Mouse (Mus musculus) midbrain, embryonic 12.5 days (tissue): ENCODE results near the gene Dalrd3. TPM values are rescaled to one million over a fixed set of nuclear protein-coding genes. Genes with fewer than 3 reads are reported as not detected.
A peak's percentile ranks its signal among the peaks of the same experiment; 100 is the strongest.

Experiments used
- ATAC-seq: fragments of 200-750 bp; cut with Nextera tagmentation; 2 replicates; pipeline ENCODE4 v1.8.0; 2017; ENCODE audit warnings: low read depth, moderate TSS enrichment, moderate library complexity; ENCODE audit not compliant: low FRiP score
- H3K27ac ChIP-seq: fragments of 300-500 bp; sonication (generic); replicated peaks from 2 replicates; pipeline ENCODE4 v1.5.1; 2016; ENCODE audit warnings: mild to moderate bottlenecking
- H3K27me3 ChIP-seq: fragments of 300-500 bp; sonication (generic); 2 replicates; pipeline ENCODE4 v1.6.1; 2016; ENCODE audit warnings: mild to moderate bottlenecking
- H3K36me3 ChIP-seq: fragments of 300-500 bp; sonication (generic); 2 replicates; pipeline ENCODE4 v1.6.1; 2016
- H3K4me1 ChIP-seq: fragments of 300-500 bp; sonication (generic); 2 replicates; pipeline ENCODE4 v1.6.1; 2016
- H3K4me2 ChIP-seq: fragments of 300-500 bp; sonication (generic); replicated peaks from 2 replicates; pipeline ENCODE4 v1.6.1; 2016; ENCODE audit warnings: mild to moderate bottlenecking, moderate library complexity
- H3K4me3 ChIP-seq: fragments of 300-500 bp; sonication (generic); 2 replicates; pipeline ENCODE4 v1.5.1; 2016; ENCODE audit warnings: mild to moderate bottlenecking
- H3K9ac ChIP-seq: fragments of 300-500 bp; sonication (generic); replicated peaks from 2 replicates; pipeline ENCODE4 v1.6.1; 2016; ENCODE audit warnings: mild to moderate bottlenecking, moderate library complexity
- H3K9me3 ChIP-seq: fragments of 300-500 bp; sonication (generic); 2 replicates; pipeline ENCODE4 v1.6.1; 2016; ENCODE audit warnings: mild to moderate bottlenecking
- WGBS: fragments of 180-500 bp; shearing (Covaris S2); methylation state at CpG from one replicate; pipeline ENCODE4 v1.1.7; 2016; 5-methylcytosine and 5-hydroxymethylcytosine counted together
- polyA plus RNA-seq: library from polyadenylated mRNA; unstranded; fragments of >200 nt; fragmentation: Nextera tagmentation; extraction: Ambion mirVana; gene quantifications from 2 replicates; pipeline ENCODE4 v1.2.1, GENCODE M21; 2016

The Dalrd3 gene
- polyA plus RNA-seq, 1 experiment from 2014 or later = 251 TPM

DNA sequence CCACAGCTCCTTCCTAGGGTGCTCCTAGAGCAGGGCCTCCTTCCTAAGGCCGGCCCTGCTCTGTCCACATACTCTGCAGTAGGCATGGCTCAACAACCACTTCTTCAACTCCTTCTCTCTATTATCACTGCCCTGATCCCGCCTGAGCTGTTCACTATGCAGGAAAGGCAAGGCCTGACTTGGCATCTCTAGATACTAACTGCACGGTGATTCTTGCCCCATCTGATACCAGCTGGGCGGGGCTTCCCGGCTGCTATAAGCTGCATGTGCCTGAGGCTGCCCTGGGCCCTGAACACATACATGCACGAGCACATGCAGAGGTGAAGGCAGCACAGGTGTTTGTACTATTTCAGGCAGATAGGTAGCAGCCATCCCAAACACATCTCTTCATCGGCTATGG is 5.6 kb upstream of the Dalrd3 start:
- peaks cover 47% of the 10 kb centered on the region for H3K36me3 ChIP-seq
- 92% methylated on average over 7 of the region's 7 CpGs for WGBS
- no peak for ATAC-seq

DNA sequence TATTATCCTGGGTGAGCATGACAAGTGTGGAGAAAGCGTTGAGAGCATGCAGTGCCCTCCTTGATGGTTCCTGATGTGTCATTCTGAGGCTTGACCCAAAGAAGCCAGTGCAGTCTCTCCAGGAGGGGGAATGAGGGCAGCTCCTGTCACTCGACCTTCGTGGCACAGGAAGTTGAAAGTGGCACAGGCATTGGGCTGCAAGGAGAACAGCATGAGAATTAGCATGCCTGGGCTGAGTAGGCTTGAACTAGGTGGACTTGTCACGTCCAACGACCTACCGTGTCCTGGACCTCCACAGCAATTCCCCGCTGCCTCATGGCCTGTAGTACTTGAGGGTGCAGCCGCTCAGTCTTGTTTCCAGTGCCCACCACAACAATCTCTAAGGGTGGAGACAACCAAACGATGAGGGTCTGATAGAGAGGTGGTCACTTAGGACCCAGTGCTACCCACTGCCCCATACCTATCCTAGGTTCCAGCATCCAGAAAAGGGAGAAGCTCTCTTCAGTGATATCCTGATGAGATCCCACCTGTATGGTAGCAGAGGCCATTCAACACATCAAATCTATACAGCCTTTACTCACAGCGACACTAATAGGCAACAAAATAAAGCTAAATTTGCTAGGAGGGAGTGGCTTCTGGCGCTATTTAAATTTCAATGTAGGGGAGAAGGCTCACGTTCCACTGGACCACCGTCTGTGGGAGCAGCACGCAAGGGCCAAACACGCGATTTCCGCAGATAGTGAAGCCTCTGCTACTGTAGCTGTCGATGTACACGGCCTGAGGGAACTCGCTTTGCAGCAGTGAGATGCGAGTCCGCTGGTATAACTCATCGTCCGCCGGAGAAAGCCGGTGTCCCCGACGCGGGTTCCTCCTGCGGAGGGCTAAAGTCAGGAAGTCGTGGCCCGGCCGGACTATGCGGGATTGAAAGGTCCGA is 3.5 kb upstream of the Dalrd3 start:
- H3K9ac ChIP-seq = peak overlapping the region; percentile 88
- H3K9me3 ChIP-seq = no peaks in the 10 kb centered on the region
- H3K36me3 ChIP-seq = peaks cover 49% of the 10 kb centered on the region
- WGBS = 14% methylated on average over 35 of the region's 35 CpGs
- H3K4me2 ChIP-seq = peak overlapping the region; percentile 99
- H3K27ac ChIP-seq = peak overlapping the region; percentile 94
- ATAC-seq = 0 out of 2 replicates have a peak, but pooled peaks have one; percentile 0
- H3K27me3 ChIP-seq = no peaks in the 10 kb centered on the region
- H3K4me3 ChIP-seq = peak overlapping the region; percentile 78
- peaks cover 47% of the 10 kb centered on the region for H3K4me1 ChIP-seq

More for the DNA sequence above, 5.6 kb upstream of the Dalrd3 start:
- Histone ChIP-seq H3K4me2 (no peak overlapping the region), H3K9ac (no peak overlapping the region), H3K27me3 (no peaks in the 10 kb centered on the region), H3K9me3 (no peaks in the 10 kb centered on the region), H3K4me1 (peaks cover 38% of the 10 kb centered on the region), H3K27ac (no peak overlapping the region), H3K4me3 (no peak overlapping the region)

DNA sequence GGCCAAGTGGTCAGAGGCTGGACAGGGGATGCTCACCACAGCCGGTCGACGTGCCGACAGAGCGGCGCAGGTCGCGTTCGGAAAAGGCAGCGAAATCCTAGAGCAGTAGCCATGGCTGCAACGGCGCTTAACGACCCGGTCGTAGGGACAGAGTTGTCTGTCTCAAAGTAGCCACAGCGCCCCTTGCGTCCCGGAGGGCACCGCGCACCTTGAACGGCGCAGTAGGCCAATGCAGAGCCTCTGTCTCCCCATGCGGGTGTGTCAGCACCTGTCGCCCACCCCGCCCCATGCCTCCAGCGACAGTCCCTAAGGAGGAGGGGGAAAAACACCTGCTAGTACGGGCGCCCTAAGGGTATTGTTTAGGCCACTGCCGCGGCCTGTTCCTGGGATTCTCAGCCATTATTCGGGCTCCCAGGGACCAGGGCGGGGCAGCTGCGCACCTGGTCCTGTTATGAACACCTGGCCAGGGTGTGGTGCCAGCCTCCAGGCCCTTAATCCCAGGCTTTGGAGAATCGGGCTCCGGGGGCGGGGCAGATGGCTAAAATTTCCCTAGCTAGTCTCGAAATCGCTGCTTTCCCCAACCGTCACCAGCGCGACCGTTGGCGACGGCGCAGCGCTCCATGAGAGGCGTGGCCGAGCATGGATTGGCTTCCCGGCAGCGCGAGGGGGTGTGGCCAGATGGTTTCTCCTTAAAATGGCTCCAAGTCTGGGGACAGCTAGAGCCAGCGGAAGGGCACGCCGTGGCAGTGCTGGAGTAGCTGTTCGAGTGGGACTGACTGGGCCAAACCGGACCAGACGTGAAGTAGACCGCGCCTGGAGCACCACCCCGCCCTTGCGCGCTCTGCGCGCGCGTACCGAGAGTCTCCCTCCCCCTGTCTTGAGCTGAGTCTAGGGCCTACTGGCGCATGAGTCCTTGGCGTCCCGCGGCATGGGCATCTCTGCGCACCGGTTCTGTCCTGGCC is 2.6 kb upstream of the Dalrd3 start, which contains the start of gene Ndufaf3:
Gene Ndufaf3 (minus strand): TSS at position 620 of the 962 bp plus-strand sequence.
- H3K27me3 ChIP-seq = no peaks in the 10 kb centered on the region
- H3K27ac ChIP-seq = peak within 1 kb of the TSS; percentile 94
- peaks cover 40% of the 10 kb centered on the region for H3K4me1 ChIP-seq
- peak within 1 kb of the TSS; percentile 88 for H3K9ac ChIP-seq
- peak within 1 kb of the TSS; percentile 99 for H3K4me2 ChIP-seq
- WGBS = under 1% methylated on average over 73 of the region's 73 CpGs
- ATAC-seq = peak; percentile 77
- H3K4me3 ChIP-seq = peak within 1 kb of the TSS; percentile 78
- H3K9me3 ChIP-seq = no peaks in the 10 kb centered on the region
- peaks cover 53% of the 10 kb centered on the region for H3K36me3 ChIP-seq

DNA sequence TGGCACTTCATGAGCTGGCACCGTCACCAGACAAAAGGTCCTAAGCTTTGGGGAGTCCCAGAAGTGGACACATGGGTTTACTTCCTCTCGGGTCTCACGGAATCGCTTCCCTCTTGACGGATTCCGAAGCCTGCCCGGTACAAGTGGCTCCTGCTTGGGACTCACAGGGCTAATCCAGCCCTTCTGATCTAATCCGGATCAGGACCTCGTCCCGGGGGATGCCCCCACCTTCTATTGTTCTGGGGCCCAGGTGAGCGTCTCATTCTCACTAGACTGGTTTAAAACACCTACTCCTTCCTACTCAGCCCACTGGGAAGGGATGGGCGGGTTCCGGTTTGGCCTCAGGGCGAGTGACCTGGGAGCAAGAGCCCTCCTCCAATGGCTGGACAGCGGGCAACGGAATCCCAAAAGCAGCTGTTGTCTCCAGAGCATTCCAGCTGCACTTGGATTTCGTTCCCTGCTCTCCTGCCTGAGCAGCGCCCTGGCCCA is 1.7 kb upstream of the Dalrd3 start:
- no peak for ATAC-seq
- H3K36me3 ChIP-seq = peaks cover 53% of the 10 kb centered on the region
- H3K4me2 ChIP-seq = peak overlapping the region; percentile 99
- no peaks in the 10 kb centered on the region for H3K9me3 ChIP-seq
- 9% methylated on average over 18 of the region's 18 CpGs for WGBS
- peaks cover 40% of the 10 kb centered on the region for H3K4me1 ChIP-seq
- H3K27me3 ChIP-seq = no peaks in the 10 kb centered on the region
- peak overlapping the region; percentile 78 for H3K4me3 ChIP-seq
- H3K27ac ChIP-seq = peak overlapping the region; percentile 94
- peak overlapping the region; percentile 88 for H3K9ac ChIP-seq

DNA sequence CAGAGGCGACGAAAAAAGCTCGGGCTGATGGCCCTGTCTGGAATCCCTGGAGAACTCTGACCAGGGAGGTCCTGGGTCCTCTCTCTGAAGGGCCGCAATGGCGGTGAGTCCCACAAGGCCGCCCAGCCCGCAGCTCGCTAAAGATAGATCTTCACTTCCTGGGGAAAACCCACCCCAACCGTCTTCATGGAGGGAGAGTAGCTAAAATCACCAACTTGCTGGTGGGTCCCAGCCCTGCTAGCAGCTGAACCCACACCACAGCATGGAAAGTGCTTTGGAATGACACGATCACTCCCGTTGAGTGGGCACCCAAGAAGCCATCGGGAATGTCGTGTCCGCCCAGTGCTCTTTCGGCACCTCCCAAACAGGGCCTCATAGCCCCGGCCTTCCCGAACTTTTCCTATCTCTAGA is 1.2 kb upstream of the Dalrd3 start:
- Histone ChIP-seq H3K9me3 (no peaks in the 10 kb centered on the region), H3K4me1 (peaks cover 44% of the 10 kb centered on the region), H3K36me3 (peaks cover 55% of the 10 kb centered on the region), H3K4me2 (peak overlapping the region; percentile 99), H3K27me3 (no peaks in the 10 kb centered on the region), H3K9ac (0 out of 2 replicates have a peak overlapping the region, but pooled peaks have one; percentile 88), H3K27ac (no peak overlapping the region), H3K4me3 (peak overlapping the region; percentile 78)
- 79% methylated on average over 17 of the region's 17 CpGs for WGBS
- ATAC-seq = no peak

DNA sequence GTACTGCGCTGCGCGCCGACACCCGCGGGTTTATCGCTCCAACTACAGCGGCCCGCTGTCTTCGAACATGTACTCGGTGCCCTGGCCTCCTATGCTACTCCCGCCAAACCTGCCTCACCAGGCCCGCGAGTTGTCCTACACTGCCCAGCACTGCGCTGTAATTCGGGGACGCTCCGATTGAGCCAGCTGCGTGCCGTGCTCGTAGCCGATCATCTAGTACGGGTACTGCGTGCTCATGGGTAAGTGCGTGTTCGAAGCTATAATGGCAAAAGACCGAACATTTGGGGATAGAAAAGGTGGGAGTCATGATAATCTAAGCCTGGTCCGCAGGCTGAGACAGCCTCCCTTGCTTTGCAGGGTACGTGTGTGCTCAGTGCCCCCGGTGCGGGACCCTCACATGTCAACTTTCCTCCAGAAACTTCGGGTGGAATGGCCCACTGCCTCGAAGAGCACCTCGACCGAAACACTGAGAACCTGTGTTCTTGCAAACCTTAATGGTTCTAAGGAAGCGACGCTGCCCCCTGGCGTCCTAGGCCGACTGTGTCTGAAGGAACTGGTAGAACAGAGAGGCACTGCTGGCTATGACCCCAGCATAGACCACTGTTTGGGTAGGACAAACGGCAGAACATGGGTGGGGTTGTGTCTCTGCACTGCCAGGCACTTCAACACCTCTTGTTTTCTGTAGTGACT is 666 bp downstream of the Dalrd3 start:
- peak overlapping the region; percentile 68 for H3K9ac ChIP-seq
- WGBS = 2% methylated on average over 40 of the region's 40 CpGs

DNA sequence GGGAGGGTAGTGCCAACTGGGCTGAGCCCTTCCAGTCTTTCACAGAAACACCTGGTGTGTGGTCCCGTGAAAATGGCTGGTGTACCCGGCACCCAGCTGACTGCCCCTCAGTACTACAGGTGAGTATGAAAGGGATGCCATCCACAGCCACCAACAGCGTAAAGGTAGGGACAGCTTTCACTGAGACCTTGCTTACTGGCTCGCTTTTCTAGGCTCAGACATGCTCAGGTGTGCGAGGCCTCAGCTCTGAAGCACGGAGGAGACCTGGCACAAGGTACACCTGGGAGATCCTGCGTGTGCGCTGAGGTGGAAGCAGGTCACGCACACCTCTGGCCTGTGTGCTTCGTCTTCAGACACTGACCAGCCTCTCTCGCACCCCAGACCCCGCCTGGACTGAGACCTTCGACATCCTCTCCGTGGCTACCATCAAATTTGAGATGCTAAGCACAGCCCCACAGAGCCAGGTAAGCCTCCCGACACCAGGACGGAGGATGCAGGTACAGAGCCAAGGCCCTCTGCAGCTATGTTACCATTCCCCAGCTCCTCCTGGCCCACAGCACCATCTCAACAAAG is 1.8 kb downstream of the Dalrd3 start:
- Histone ChIP-seq H3K9ac (no peak overlapping the region), H3K9me3 (no peaks in the 10 kb centered on the region), H3K4me1 (peaks cover 63% of the 10 kb centered on the region), H3K27me3 (no peaks in the 10 kb centered on the region), H3K4me2 (no peak overlapping the region), H3K4me3 (no peak overlapping the region), H3K36me3 (peaks cover 49% of the 10 kb centered on the region), H3K27ac (no peak overlapping the region)
- no peak for ATAC-seq
- WGBS = 92% methylated on average over 16 of the region's 16 CpGs

More for the DNA sequence above, 666 bp downstream of the Dalrd3 start:
- Histone ChIP-seq H3K27ac (peak overlapping the region; percentile 74), H3K4me3 (peak overlapping the region; percentile 63), H3K9me3 (no peaks in the 10 kb centered on the region), H3K4me1 (peaks cover 62% of the 10 kb centered on the region), H3K4me2 (peak overlapping the region; percentile 99), H3K36me3 (peaks cover 45% of the 10 kb centered on the region), H3K27me3 (no peaks in the 10 kb centered on the region)
- no peak; the same call in 1 of the 2 replicates for ATAC-seq

DNA sequence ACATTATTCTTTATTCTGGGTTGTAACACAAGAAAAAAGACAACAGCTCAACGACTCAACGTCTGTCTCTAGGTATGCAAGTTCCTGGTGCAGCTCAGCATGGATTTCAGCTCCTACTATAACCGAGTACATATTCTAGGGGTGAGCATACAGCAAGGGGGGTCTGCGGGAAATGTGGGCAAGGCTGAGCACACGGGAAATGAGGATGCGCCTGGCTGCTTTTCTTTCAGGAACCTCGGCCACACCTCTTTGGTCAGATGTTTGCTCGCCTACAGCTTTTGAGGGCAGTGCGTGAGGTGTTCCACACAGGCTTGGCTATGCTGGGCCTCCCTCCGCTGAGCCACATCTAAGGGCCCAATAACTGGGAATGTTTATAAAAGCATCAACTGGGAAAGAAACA is 2.6 kb downstream of the Dalrd3 start:
- no peak overlapping the region for H3K4me2 ChIP-seq
- no peak overlapping the region for H3K9ac ChIP-seq
- no peaks in the 10 kb centered on the region for H3K27me3 ChIP-seq
- H3K9me3 ChIP-seq = no peaks in the 10 kb centered on the region
- no peak for ATAC-seq
- H3K4me3 ChIP-seq = no peak overlapping the region
- H3K36me3 ChIP-seq = peaks cover 49% of the 10 kb centered on the region
- WGBS = 85% methylated on average over 10 of the region's 10 CpGs
- H3K4me1 ChIP-seq = peaks cover 71% of the 10 kb centered on the region
- H3K27ac ChIP-seq = no peak overlapping the region

DNA sequence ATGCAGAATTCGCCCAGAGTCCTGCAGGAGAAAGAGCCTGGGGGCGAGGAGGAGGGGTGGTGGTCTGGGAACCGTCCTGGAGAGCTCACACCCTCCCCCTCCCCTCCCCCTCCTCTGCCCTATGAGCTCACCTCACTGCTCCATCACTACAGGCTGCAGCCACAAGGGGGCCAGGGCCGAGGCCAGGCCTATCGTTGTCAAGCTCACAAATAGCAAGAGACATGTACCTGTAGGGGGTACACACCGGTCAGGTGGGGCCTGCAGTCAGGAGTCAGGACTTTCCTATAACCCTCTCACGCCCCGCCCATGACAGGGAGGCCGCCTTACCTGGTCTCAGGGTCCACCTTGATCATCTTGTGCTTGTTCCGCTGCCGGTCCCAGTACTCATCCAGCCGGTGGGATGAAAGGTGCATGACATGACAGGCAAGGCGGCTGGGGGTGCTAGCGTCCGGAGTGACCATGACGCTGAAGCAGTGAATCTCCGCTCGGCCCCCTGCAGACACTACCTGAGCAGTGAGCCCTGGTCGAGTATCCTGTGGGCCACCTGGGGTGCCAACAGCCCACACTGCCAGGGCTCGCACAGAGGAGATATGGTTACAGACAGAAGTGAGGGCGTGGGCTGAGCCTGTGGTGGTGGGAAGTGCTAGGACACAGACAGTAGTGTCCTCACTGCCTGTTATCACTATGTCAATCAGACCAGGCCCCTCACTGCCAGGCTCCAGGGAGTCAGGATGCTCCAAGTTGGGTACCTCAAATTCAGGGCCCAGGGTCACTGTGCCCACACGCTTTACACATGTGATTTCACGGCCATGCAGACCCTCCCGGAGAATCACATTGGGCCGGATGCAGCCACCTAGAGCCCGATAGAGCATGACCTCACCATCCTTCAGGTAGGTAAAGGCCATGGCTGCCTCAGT is 4.3 kb downstream of the Dalrd3 start:
- WGBS = 54% methylated on average over 26 of the region's 26 CpGs
- Histone ChIP-seq H3K27ac (peak overlapping the region; percentile 54), H3K4me2 (peak overlapping the region; percentile 26), H3K27me3 (no peaks in the 10 kb centered on the region), H3K4me1 (peaks cover 66% of the 10 kb centered on the region), H3K4me3 (0 out of 2 replicates have a peak overlapping the region, but pooled peaks have one; percentile 8), H3K9me3 (no peaks in the 10 kb centered on the region), H3K9ac (peak overlapping the region; percentile 41; the same call in 1 of the 2 replicates), H3K36me3 (peaks cover 49% of the 10 kb centered on the region)
- ATAC-seq = no peak

DNA sequence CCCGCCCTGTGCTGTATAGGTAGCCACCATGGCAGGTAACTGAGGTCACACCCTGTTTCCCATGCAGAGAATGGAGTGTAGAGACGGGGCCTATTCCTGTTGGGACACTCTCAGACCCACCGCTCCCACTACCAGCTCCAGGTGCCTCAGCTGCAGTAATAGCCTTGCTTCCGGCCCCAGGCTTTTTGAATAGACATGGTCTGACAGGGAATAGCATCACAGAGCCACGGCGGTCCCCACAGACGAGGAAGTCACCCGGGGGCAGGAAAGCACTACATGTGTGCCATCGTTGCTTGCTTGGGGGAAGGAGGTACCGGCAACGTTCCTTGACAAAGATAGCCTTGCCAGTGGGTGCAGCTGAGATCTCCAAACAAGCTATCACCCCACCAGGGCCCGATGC is 5.2 kb downstream of the Dalrd3 start:
- Histone ChIP-seq H3K36me3 (peaks cover 49% of the 10 kb centered on the region), H3K27ac (no peak overlapping the region; the same call in 1 of the 2 replicates), H3K9ac (peak overlapping the region; percentile 26; the same call in 1 of the 2 replicates), H3K4me3 (peak overlapping the region; percentile 4; the same call in 1 of the 2 replicates), H3K27me3 (peaks cover 4% of the 10 kb centered on the region), H3K4me2 (0 out of 2 replicates have a peak overlapping the region, but pooled peaks have one; percentile 89), H3K4me1 (peaks cover 69% of the 10 kb centered on the region), H3K9me3 (no peaks in the 10 kb centered on the region)
- WGBS = 87% methylated on average over 12 of the region's 12 CpGs
- no peak for ATAC-seq
